Mouse (Mus musculus) T-helper 17 cell (primary cell): ENCODE results near the gene Tcf12.

Experiments
- in situ Hi-C, 2 experiments: fragments of 300-600 bp; cut with MboI, MseI; formaldehyde crosslinking; loops; 1 replicate in 1 of 2; 2 replicates in 1 of 2; pipeline ENCODE4 v1.15.1; 2025; ENCODE audit warnings: high pct_unique_total_duplicates in 2 of 2

The Tcf12 gene

GRCm38 (mm10) chr9:72088893-72089611 is 22.6 kb downstream of the Tcf12 start:
- in situ Hi-C loops: no loop called here

GRCm38 (mm10) chr9:72085017-72085416 is 26.7 kb downstream of the Tcf12 start:
- in situ Hi-C loops: no loop called here

- in situ Hi-C loops: no loop called here
These were observed 27.5 kb downstream of the Tcf12 start for GRCm38 (mm10) chr9:72084131-72084530.

- in situ Hi-C loops: loop anchor here in 1 of 2 experiments (5.0 kb wide), 1 partner anchor 44 kb away; no protein-coding TSS in a partner anchor
These were observed 35.5 kb downstream of the Tcf12 start for GRCm38 (mm10) chr9:72076158-72076557.

GRCm38 (mm10) chr9:72066151-72066550 is 45.5 kb downstream of the Tcf12 start:
- in situ Hi-C loops: no loop called here

- in situ Hi-C loops: no loop called here
These were observed 58.5 kb downstream of the Tcf12 start for GRCm38 (mm10) chr9:72053144-72053543.

- in situ Hi-C loops: no loop called here
These were observed 71.5 kb downstream of the Tcf12 start for GRCm38 (mm10) chr9:72040156-72040555.

- in situ Hi-C loops: no loop called here
These were observed 72.3 kb downstream of the Tcf12 start for GRCm38 (mm10) chr9:72039369-72039768.

- in situ Hi-C loops: no loop called here
These were observed 74.6 kb downstream of the Tcf12 start for GRCm38 (mm10) chr9:72037059-72037516.

- in situ Hi-C loops: no loop called here
These were observed 75.4 kb downstream of the Tcf12 start for GRCm38 (mm10) chr9:72036257-72036656.

- in situ Hi-C loops: loop anchor here (5.0 kb wide), 2 partner anchors 44 to 79 kb away; partner anchors contain the start of gene Tcf12 (in 1 of the 2)
These were observed 78.4 kb downstream of the Tcf12 start for GRCm38 (mm10) chr9:72033271-72033670.

GRCm38 (mm10) chr9:72030274-72030673 is 81.4 kb downstream of the Tcf12 start:
- in situ Hi-C loops: loop anchor here (5.0 kb wide), 2 partner anchors 47 to 82 kb away; partner anchors contain the start of gene Tcf12 (in 1 of the 2)

- in situ Hi-C loops: loop anchor here in 1 of 2 experiments (10.0 kb wide), 1 partner anchor 1535 kb away; no protein-coding TSS in a partner anchor
These were observed 82.1 kb downstream of the Tcf12 start for GRCm38 (mm10) chr9:72029601-72030000.

GRCm38 (mm10) chr9:72023274-72023673 is 88.4 kb downstream of the Tcf12 start:
- in situ Hi-C loops: loop anchor here in 1 of 2 experiments (10.0 kb wide), 1 partner anchor 1528 kb away; no protein-coding TSS in a partner anchor

- in situ Hi-C loops: loop anchor here in 1 of 2 experiments (10.0 kb wide), 1 partner anchor 1527 kb away; no protein-coding TSS in a partner anchor
These were observed 90.2 kb downstream of the Tcf12 start for GRCm38 (mm10) chr9:72021512-72021911.

- in situ Hi-C loops: no loop called here
These were observed 95.7 kb downstream of the Tcf12 start for GRCm38 (mm10) chr9:72016021-72016420.

- in situ Hi-C loops: no loop called here
These were observed 96.9 kb downstream of the Tcf12 start for GRCm38 (mm10) chr9:72014585-72015381.

GRCm38 (mm10) chr9:72013541-72013940 is 98.1 kb downstream of the Tcf12 start:
- in situ Hi-C loops: no loop called here

GRCm38 (mm10) chr9:72008634-72009033 is 103.0 kb downstream of the Tcf12 start:
- in situ Hi-C loops: no loop called here

- in situ Hi-C loops: loop anchor here in 1 of 2 experiments (5.0 kb wide), 1 partner anchor 101 kb away; no protein-coding TSS in a partner anchor
These were observed 120.5 kb downstream of the Tcf12 start for GRCm38 (mm10) chr9:71991147-71991546.

- in situ Hi-C loops: loop anchor here in 1 of 2 experiments (5.0 kb wide), 1 partner anchor 102 kb away; no protein-coding TSS in a partner anchor
These were observed 121.3 kb downstream of the Tcf12 start for GRCm38 (mm10) chr9:71990376-71990775.

GRCm38 (mm10) chr9:71989663-71990062 is 122.0 kb downstream of the Tcf12 start:
- in situ Hi-C loops: loop anchor here in 1 of 2 experiments (5.0 to 10.0 kb wide), 2 partner anchors 103 to 485 kb away; no protein-coding TSS in a partner anchor
